Mouse (Mus musculus): Measurements from ENCODE around the gene Tiam1.

DNA sequence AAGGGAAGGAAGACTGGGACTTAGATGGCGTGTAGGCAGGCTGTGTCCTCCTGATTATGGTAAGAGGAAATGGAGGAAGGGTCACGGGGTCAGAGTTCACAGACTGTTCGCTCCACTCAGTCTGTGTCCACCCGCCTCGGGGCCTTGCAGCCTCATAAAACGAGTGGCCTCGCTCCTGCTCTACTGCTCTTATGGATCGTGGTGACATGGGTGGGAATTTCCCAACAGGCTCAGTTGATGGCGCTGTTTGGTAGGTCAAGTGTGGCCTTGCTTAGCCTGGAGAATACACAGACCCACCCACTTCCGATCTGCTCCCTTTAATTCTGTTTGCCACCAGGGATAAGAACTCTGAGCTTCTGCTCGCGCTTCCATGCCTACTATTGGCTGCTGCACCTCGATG, 43.9 kb upstream of the Tiam1 start:
- TF ChIP-seq CTCF (IDR thresholded peaks at IDR 0.05; ENCODE audit: insufficient read depth, low read depth, low read length) (no peak), POLR2A (IDR thresholded peaks at IDR 0.05; ENCODE audit: insufficient read depth, low read depth, low read length) (no peak)
